Mouse (Mus musculus) erythroblast, adult 5-6 weeks (primary cell): ENCODE measurements around the gene Bnip1. TPM values are rescaled to one million over a fixed set of nuclear protein-coding genes. Genes with fewer than 3 reads are reported as not detected.

Source experiments
- ATAC-seq: replicated peaks from 2 replicates; pipeline ENCODE4 v1.8.0; 2016; ENCODE audit warnings: moderate number of reproducible peaks, mild to moderate bottlenecking, moderate TSS enrichment, inconsistent platforms; ENCODE audit not compliant: poor library complexity, low FRiP score, severe bottlenecking
- total RNA-seq, 2 experiments: library from RNA; stranded (forward) in 1 of 2; stranded (reverse) in 1 of 2; fragments of 150-400 nt in 1 of 2; fragments of 200-764, 138-1000 nt in 1 of 2; gene quantifications; 2 replicates each; pipeline versions ENCODE4 v1.2.3 to v1.2.4; 2015 to 2017; ENCODE audit warnings: low replicate concordance in 2 of 2

Bnip1 gene
- total RNA-seq, 2 experiments from 2014 or later: 1.2 to 8.3 TPM

DNA sequence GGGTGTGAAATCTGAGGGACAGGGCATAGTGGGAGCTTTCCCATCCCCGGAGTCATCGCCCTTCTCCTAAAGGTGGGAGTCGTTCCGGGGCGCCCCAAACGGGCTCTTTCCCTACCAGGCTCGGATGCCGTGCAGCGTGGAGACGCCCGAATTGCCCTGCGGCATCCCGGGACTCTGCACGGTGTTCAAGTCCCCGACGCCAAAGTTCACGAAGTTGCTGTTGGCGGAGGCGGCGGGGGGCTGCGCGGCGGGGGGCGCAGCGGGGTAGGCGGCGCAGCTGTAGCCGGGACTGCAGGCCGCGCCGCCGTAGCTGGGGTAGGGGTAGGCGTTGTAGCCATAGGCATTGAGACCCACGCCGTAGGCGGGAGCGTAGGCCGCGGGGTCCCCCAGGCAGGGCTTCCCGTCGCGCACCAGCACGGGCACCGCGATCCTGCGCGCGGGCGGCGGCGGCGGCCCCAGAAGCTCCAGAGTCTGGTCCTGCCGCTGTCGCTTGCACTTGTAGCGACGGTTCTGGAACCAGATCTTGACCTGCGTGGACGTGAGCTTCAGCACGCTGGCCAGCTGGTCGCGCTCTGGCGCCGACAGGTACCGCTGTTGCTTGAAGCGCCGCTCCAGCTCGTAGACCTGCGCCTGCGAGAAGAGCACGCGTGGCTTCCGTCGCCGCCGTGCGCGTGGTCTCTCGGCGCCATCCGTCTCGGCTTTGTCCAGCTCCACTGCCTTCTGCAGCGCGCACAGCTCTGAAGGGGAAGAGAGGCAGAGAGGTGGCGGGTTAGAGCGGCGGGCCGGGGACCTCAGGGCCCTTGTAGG is 58.2 kb downstream of the Bnip1 start:
- ATAC-seq: no peak

DNA sequence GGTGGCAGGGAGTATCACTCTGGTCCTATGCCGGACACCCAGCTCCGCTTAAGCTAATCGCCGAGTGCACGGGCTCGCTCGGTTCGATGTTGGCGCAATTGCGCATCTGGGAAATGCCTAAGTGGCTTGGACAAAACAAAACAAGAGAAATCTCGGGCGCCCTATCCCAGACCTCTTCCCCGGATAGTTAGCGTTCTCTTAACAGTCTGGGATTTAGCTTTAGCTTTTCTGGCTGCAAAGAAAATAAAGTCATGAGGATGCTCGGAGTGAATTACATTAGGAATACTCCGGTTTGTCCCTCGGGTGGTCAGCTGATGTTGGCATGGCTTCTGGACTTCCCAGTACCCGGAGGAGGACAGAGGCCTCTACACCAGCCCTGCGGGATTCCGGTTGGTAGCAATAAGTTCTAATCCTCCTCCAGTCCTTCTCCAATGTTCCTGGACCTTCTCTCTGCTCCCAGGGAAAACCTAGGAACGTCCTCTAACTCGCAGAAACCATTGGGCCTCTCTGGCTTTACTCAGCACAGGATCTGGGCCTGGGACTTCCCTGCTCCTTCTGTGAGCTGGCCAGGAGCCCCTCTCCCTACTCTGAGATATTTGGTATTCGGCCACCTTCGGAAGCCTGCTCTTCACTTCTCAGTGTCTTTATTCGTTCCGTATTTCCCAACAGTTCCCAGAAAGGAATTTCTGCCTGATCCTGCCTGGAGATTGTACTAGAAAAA is 59.0 kb downstream of the Bnip1 start:
- ATAC-seq: no peak

DNA sequence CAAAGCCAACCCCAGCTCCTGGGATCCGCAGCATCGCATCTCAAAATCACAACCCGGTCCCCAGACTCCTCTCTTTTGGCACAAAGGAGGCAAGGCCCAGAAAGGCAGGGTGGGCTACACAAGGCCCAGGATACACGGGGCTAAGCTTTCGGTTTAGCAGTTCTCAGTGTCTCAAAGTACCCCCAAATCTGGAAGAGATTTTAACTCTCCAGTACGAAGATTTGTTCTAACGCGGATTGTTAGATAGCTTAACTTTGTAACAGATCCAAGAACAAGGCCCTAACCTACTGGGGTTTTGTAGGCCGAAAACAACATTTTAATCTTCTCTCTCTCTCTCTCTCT is 59.5 kb downstream of the Bnip1 start:
- no peak for ATAC-seq

DNA sequence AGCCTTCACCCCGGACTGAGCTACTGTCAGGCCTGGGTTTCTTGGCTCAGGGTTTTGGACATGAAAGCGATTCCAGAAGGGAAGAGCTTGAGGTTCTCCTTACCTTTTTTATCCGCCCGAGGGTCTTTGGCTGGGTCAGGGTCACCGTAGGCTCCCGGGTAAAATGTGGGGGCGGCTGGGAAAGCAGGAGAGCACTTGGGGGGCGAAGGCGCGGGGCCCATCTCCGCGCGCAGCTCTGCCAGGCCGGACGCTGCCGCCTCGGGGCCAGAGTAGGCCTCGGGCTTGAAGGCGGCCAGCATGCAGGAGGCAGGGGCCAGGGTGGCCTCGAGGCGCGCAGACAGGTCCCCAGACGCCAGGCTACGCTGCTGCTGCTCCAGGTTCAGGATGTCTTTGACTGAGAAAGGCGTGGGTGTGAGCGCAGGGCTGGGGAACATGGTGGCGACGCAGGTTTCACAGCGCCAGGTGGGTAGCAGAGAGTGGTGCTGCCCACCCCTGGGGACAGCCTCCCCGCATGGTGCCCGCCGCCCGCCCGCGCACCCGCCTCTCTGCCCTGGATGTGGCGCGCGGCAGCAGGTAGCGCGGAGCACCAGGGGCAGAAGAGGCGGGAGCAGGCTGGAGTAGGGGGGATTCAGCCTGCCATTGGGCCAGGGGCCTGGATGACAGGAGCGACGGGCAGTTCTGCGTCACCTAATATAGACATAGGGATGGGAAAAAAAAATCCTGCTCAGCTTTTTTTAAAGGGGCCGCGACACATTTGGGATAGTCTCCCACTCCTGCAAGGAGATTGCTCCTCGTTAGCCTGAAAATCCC is 60.3 kb downstream of the Bnip1 start:
- no peak for ATAC-seq

DNA sequence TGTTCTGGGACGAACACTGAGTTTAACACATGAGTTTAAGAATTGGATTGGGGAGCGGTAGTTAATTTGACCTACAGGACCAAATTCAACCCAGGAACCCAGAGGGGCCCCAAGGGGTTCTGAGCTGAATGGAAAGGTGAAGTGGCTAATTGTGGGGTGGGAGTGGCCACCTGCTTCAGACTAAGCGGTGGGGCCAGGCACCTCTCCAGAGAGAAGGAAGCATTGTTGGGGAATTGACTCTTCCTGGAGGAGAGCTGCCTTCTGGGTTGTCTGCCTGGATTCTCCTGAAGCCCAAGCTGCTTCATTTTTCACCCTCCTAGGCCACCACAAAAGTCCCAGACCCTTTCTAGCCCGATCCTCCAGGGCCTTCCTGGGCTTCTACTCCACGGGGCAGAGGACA is 61.1 kb downstream of the Bnip1 start:
- ATAC-seq: no peak

Other genes starting within 250 kb of the Bnip1 start
- gene Ergic1, start 219.6 kb upstream of the Bnip1 start, total RNA-seq (2015; ENCODE audit: low replicate concordance): 23.4 and 26.1 TPM in 2 replicates
- 2.1 and 10.3 TPM in 2 replicates for gene Ergic1, start 219.6 kb upstream of the Bnip1 start, total RNA-seq (2017; ENCODE audit: low replicate concordance)
- 54.8 and 66.0 TPM in 2 replicates for gene Dusp1, start 218.9 kb upstream of the Bnip1 start, total RNA-seq (2015; ENCODE audit: low replicate concordance)
- gene Dusp1, start 218.9 kb upstream of the Bnip1 start, total RNA-seq (2017; ENCODE audit: low replicate concordance): 9.5 and 13.1 TPM in 2 replicates
- 119 and 130 TPM in 2 replicates for gene Atp6v0e, start 117.8 kb upstream of the Bnip1 start, total RNA-seq (2015; ENCODE audit: low replicate concordance)
- gene Atp6v0e, start 117.8 kb upstream of the Bnip1 start, total RNA-seq (2017; ENCODE audit: low replicate concordance): 100 and 176 TPM in 2 replicates
- gene Crebrf, start 65.4 kb upstream of the Bnip1 start, total RNA-seq (2015; ENCODE audit: low replicate concordance): 25.9 and 33.4 TPM in 2 replicates
- 65.0 and 158 TPM in 2 replicates for gene Crebrf, start 65.4 kb upstream of the Bnip1 start, total RNA-seq (2017; ENCODE audit: low replicate concordance)
- not detected in 2 replicates for gene Nkx2-5, start 63.9 kb downstream of the Bnip1 start, total RNA-seq (2015; ENCODE audit: low replicate concordance)
- gene Nkx2-5, start 63.9 kb downstream of the Bnip1 start, total RNA-seq (2017; ENCODE audit: low replicate concordance): not detected in 2 replicates
- gene Kifc5b, start 136.0 kb downstream of the Bnip1 start, total RNA-seq (2015; ENCODE audit: low replicate concordance): 3.3 and 5.6 TPM in 2 replicates
- 18.9 and 30.1 TPM in 2 replicates for gene Kifc5b, start 136.0 kb downstream of the Bnip1 start, total RNA-seq (2017; ENCODE audit: low replicate concordance)
- 4.0 TPM in 2 replicates for gene Phf1, start 152.0 kb downstream of the Bnip1 start, total RNA-seq (2015; ENCODE audit: low replicate concordance)
- 2.5 and 4.1 TPM in 2 replicates for gene Phf1, start 152.0 kb downstream of the Bnip1 start, total RNA-seq (2017; ENCODE audit: low replicate concordance)
- 33.6 and 59.6 TPM in 2 replicates for gene Cuta, start 158.5 kb downstream of the Bnip1 start, total RNA-seq (2015; ENCODE audit: low replicate concordance)
- gene Cuta, start 158.5 kb downstream of the Bnip1 start, total RNA-seq (2017; ENCODE audit: low replicate concordance): 10.2 and 14.4 TPM in 2 replicates
- gene Syngap1, start 160.2 kb downstream of the Bnip1 start, total RNA-seq (2015; ENCODE audit: low replicate concordance): 0.42 and 2.5 TPM in 2 replicates
- gene Syngap1, start 160.2 kb downstream of the Bnip1 start, total RNA-seq (2017; ENCODE audit: low replicate concordance): 0.60 and 5.3 TPM in 2 replicates
- gene Zbtb9, start 192.1 kb downstream of the Bnip1 start, total RNA-seq (2015; ENCODE audit: low replicate concordance): 1.3 TPM in 1 of 2 replicates, not detected in the other
- 5.3 and 6.0 TPM in 2 replicates for gene Zbtb9, start 192.1 kb downstream of the Bnip1 start, total RNA-seq (2017; ENCODE audit: low replicate concordance)
- gene Bak1, start 247.9 kb downstream of the Bnip1 start, total RNA-seq (2015; ENCODE audit: low replicate concordance): 28.6 and 38.5 TPM in 2 replicates
- gene Bak1, start 247.9 kb downstream of the Bnip1 start, total RNA-seq (2017; ENCODE audit: low replicate concordance): 6.7 and 17.0 TPM in 2 replicates